Mouse (Mus musculus): ENCODE measurements around the gene Cntnap2.

Gene Cntnap2

GRCm38 (mm10) chr6:45887901-45888300 lies 828.7 kb downstream of the Cntnap2 start:
- DNase-seq (ENCODE audit: low read depth, low spot score), result no peak

DNA sequence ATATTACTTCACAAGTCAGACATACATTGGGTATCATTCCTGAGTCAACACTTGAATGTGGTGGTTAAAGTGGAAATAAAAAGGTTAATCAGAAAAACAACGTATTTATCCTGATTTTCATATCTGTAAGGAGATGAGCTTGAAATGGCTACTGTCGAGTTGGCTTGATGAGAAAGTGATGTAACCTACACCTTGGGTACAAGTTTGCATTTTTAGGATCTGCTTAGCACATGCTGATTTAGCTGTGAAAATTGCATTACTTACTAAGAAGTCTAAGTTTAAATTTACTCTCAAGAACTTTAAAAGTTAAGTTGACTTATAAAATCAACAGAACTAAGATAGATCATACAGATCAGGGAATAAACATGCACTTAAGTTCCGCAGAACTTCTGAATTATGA lies 879.1 kb downstream of the Cntnap2 start:
- no peak for DNase-seq (ENCODE audit: low read depth, low spot score)

DNA sequence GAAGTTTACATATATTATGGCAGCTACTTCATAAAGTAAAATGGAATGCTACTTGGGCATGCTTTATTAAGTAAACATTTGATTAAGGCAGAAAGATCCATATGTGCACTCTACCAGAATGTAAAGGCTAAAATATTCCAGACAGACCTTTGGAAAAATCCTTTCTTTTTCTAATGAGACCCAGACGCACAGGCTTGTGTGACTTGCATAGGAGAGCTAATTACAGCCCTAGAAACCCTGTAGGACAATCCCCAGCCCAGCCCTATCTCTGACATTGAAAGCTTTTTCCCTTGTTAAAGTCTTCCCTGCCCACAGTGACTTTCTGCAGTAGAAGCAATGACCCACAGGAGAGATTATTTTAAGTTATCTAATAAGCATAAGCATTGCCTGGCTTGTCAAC lies 879.6 kb downstream of the Cntnap2 start:
- DNase-seq (ENCODE audit: low read depth, low spot score), result no peak

- DNase-seq (ENCODE audit: low read depth, low spot score), result no peak
Observed at GRCm38 (mm10) chr6:45945144-45945985, 886.2 kb downstream of the Cntnap2 start.

DNA sequence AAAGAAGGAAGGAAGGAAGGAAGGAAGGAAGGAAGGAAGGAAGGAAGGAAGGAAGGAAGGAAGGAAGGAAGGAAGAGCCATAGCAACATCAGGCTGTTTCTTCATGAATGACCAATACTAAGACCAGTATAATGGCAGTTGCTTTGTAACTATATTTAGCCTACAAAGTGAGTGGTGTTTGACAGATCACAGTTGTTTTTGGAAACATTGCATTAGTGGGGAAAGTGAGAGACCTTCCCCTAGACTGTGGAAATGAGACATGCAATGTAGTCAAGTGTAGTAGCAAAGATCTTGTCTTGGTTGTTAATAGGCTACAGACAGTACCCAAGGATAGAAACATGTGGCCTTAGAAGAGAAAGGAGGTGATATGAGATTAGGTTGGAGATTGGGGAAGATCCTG lies 895.6 kb downstream of the Cntnap2 start:
- DNase-seq (ENCODE audit: low read depth, low spot score), result no peak

GRCm38 (mm10) chr6:45964494-45964893 lies 905.3 kb downstream of the Cntnap2 start:
- no peak for DNase-seq (ENCODE audit: low read depth, low spot score)

GRCm38 (mm10) chr6:45974471-45975154 lies 915.5 kb downstream of the Cntnap2 start:
- DNase-seq (ENCODE audit: low read depth, low spot score), result no peak

DNA sequence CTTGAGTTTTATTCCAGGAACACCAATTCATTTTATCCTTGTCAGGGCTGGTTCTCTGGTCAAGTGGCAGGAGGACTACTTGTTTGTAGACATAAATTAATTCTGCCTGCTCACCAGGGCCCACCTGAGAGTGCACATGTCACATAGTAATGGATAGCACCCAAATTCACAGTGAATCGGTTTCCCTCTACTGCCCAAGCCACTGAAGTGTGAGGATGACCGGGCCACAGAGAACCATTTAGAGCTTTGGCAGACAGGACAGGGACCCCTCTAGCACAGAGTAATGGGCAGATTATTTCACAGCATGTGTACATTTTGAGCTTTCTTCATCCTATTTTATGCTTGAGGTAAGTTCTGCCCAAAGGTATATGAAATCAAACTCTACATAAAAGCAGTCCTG lies 920.0 kb downstream of the Cntnap2 start:
- no peak for DNase-seq (ENCODE audit: low read depth, low spot score)

- no peak for DNase-seq (ENCODE audit: low read depth, low spot score)
Observed at GRCm38 (mm10) chr6:45988051-45988450, 928.9 kb downstream of the Cntnap2 start.

GRCm38 (mm10) chr6:45991086-45991485 lies 931.9 kb downstream of the Cntnap2 start:
- no peak for DNase-seq (ENCODE audit: low read depth, low spot score)

DNA sequence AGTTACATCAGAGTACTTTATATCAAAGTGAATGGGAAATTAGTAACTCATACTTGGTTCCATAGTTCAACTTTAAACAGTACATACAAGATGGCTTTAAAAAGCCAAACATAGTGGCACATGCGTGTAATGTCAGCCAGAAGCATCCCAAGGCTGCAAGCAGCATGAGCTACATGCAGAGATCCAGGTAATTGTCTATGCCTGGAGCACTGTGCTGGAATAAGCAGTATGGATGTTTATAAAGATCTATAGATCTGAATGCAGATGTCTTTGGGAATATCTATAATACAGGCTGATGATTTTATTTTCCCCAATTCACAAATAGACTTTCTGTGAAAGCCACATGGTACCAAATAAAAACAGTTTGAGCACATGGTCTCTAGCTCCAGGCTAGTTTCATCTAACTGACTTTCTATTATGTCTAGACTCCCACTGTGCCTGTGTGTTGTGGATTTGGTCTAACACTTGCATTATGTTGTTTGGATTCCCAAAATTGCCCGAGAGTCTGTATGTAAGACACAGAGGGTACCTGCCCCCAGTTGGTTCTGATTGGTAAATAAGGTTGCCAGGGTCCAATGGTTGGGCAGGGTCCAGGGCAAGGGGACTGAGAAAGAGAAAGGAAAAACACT lies 963.5 kb downstream of the Cntnap2 start:
- no peak for DNase-seq (ENCODE audit: low read depth, low spot score)

GRCm38 (mm10) chr6:46031821-46032594 lies 972.9 kb downstream of the Cntnap2 start:
- no peak for DNase-seq (ENCODE audit: low read depth, low spot score)

DNA sequence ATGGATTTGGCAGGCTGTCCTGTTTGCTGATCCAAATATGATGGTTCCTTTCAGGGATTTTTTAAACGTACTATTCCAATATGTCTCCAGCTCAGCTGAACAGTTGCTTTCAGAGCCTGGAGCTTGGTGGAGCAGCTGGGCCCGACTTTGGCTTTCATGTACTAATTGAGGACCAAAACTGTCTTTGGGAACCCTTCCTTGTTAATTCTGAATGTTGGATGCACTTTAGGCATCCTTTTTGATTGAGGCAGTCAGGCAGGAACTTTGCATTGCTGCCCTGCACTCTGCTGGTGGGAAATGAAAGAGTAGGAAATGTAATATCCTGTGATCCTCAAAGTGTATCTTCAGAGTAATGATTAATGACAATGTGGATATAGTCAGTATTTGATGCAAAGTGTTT lies 974.0 kb downstream of the Cntnap2 start:
- DNase-seq (ENCODE audit: low read depth, low spot score), result no peak

- DNase-seq (ENCODE audit: low read depth, low spot score), result no peak
Observed at GRCm38 (mm10) chr6:46040671-46041070, 981.5 kb downstream of the Cntnap2 start.

GRCm38 (mm10) chr6:46080236-46080635 lies 1021.1 kb downstream of the Cntnap2 start:
- peak; percentile 4 for DNase-seq (ENCODE audit: low read depth, low spot score)

DNA sequence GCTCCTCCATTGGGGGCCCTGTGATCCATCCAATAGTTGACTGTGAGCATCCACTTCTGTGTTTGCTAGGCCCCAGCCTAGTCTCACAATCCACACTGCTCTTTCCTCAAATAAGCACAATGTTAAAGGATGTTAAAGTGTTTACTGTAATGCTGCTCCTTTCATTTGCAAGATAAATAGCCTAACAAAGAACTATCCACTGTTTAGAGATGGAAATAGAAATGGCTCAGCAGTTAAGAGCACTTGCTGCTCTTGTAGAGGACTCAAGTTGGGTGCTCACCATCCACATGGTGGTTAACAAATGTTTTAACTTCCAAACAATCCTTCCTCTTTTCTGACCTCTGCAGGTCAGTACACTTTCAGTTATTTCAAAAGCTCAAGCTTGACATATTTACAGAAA lies 1022.3 kb downstream of the Cntnap2 start:
- peak; percentile 57 for DNase-seq (ENCODE audit: low read depth, low spot score)

DNA sequence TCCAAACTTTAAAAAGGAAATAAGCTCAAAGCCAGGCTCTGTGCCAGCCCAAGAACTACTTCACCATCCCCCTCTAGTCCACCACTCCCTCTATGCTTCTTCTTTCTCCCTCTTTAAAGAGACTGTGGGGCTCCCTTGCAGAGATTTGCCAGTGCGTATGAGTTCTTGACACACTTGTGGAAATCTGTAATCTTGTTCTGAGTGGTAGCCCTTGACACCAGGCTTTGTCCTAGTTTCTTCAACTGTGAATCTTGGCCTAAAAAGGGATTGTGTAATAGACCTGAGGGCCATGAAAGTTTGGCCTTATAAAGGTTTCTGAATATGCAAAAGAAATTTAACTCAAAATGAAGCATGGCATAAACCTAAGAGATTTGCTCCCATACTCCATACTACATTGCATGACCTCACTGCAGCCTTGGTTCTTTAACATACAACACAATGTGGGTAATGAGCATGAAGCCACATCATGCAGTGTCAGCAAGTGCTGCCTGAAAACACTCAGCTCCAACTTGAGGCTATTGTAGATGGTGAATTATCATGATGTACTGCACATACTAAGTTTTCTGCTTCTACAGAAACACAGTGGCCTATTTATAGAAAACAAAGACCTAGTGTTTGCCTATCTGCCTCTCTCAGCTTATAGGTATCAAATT lies 1084.2 kb downstream of the Cntnap2 start:
- DNase-seq (ENCODE audit: low read depth, low spot score), result no peak

GRCm38 (mm10) chr6:46166837-46167236 lies 1107.7 kb downstream of the Cntnap2 start:
- no peak for DNase-seq (ENCODE audit: low read depth, low spot score)

DNA sequence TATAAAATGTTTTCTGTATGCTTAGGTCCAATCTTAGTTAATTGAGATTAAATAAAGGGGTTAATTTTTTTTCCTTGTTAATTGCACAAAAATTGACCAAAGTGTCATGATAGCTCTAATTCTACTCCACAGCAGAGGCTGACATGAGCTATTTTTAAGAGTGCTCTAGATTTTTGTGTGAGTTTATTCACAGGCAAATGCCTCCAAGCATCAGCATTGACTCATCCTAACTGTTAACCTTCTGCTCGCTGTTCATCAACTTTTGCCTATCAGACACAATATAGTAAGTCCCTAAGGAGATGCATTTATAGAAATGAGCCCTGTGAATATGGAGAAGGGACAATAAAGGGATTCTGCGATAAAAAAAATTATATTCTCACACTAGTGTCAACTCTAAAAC lies 1138.1 kb downstream of the Cntnap2 start:
- DNase-seq (ENCODE audit: low read depth, low spot score), result no peak

DNA sequence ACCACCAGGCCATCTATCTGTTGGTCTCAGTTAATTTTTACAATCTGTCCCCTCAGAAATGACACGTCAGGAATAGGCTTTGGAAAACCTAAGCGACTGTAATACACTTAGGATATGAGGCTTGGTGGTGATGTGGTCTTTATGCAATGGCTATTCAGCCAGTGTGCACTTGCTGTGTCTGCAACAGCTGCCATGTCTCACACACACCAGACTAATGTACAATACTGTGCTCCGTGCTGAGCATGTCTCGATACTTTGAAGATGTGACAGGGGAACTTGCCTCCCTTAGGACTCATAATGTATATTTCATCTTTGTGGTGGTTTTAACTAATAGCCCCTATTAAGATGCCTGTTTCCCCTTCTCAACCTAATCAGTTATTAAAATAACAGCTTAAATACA lies 1142.7 kb downstream of the Cntnap2 start:
- no peak for DNase-seq (ENCODE audit: low read depth, low spot score)

DNA sequence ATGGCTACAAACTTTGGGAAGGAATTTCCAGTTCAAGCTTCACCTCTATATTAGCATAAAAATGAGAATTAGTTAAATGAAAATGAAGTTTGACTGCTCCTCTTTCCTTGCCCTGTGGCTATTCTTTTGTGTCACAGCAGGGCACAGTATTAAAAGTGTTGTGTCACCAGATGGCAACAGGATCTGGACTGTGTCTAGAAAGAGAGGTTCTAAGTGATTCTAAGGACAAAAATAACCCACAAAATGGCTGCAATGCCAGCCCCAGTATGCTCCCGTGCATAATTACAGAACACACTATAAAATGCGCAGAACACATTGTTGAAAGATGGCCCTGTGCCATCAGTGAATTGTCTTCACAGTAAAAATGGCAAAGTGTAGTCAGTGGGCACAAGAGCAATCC lies 1146.4 kb downstream of the Cntnap2 start:
- peak; percentile 51 for DNase-seq (ENCODE audit: low read depth, low spot score)

Data from ES-CJ7 (cell line).